Mouse (Mus musculus) limb, embryonic 14.5 days (tissue): ENCODE data around the gene Gm36210. TPM values are rescaled to one million over a fixed set of nuclear protein-coding genes. Genes with fewer than 3 reads are reported as not detected.

Experiments
- ATAC-seq: fragments of 200-750 bp; cut with Nextera tagmentation; 2 replicates; pipeline ENCODE4 v1.8.0; 2017; ENCODE audit warnings: low read depth, moderate number of reproducible peaks, moderate TSS enrichment; ENCODE audit not compliant: low FRiP score
- DNase-seq: peaks from one replicate; pipeline ENCODE4 v3.0.0-alpha.2; 2015; ENCODE audit warnings: low spot score
- H3K27ac ChIP-seq: fragments of 300-500 bp; sonication (generic); replicated peaks from 2 replicates; pipeline ENCODE4 v1.5.1; 2014; ENCODE audit warnings: low read depth, mild to moderate bottlenecking, low read length, moderate library complexity, mixed read lengths
- H3K27me3 ChIP-seq: fragments of 300-500 bp; sonication (generic); 2 replicates; pipeline ENCODE4 v1.6.1; 2014; ENCODE audit warnings: low read length, mixed read lengths; ENCODE audit not compliant: control insufficient read depth, insufficient read depth
- H3K36me3 ChIP-seq: fragments of 300-500 bp; sonication (generic); 2 replicates; pipeline ENCODE4 v1.6.1; 2014; ENCODE audit warnings: mild to moderate bottlenecking, low read length, moderate library complexity, mixed read lengths; ENCODE audit not compliant: control insufficient read depth, insufficient read depth
- H3K4me1 ChIP-seq: fragments of 300-500 bp; sonication (generic); 2 replicates; pipeline ENCODE4 v1.6.1; 2014; ENCODE audit warnings: antibody characterized with exemption, low read length, mixed read lengths; ENCODE audit not compliant: control insufficient read depth, insufficient read depth
- H3K4me2 ChIP-seq: fragments of 300-500 bp; sonication (generic); replicated peaks from 2 replicates; pipeline ENCODE4 v1.6.1; 2014; ENCODE audit warnings: low read depth, mild to moderate bottlenecking, low read length, moderate library complexity; ENCODE audit not compliant: severe bottlenecking
- H3K4me3 ChIP-seq: fragments of 300-500 bp; sonication (generic); replicated peaks from 2 replicates; pipeline ENCODE4 v1.5.1; 2014; ENCODE audit warnings: low read length
- H3K9ac ChIP-seq: fragments of 300-500 bp; sonication (generic); 2 replicates; pipeline ENCODE4 v1.6.1; 2014; ENCODE audit warnings: mild to moderate bottlenecking, low read depth, low read length, moderate library complexity; ENCODE audit not compliant: severe bottlenecking
- H3K9me3 ChIP-seq: fragments of 300-500 bp; sonication (generic); 2 replicates; pipeline ENCODE4 v1.6.1; 2016; ENCODE audit warnings: low read length; ENCODE audit not compliant: control insufficient read depth
- POLR2A ChIP-seq: fragments of 200-500 bp; IDR thresholded peaks from 2 replicates; pipeline ENCODE4 v1.8.0; 2012; ENCODE audit warnings: inconsistent platforms, mild to moderate bottlenecking, moderate library complexity, borderline replicate concordance; ENCODE audit not compliant: insufficient read depth, insufficient read length; ENCODE audit errors: extremely low read depth
- WGBS: fragments of 180-500 bp; shearing (Covaris S2); extraction: QIAGEN DNeasy Blood & Tissue Kit; methylation state at CpG from one replicate; pipeline ENCODE4 v1.1.7; 2014; 5-methylcytosine and 5-hydroxymethylcytosine counted together
- polyA plus RNA-seq, 2 experiments: library from polyadenylated mRNA; depleted of rRNA in 1 of 2; stranded (reverse) in 1 of 2; unstranded in 1 of 2; fragments of >200 nt; fragmentation: Nextera tagmentation in 1 of 2; extraction: Ambion mirVana in 1 of 2; gene quantifications; 2 replicates each; pipeline versions ENCODE4 v1.2.1 to v1.2.3; 2012 to 2014

The Gm36210 gene
- polyA plus RNA-seq, 2 experiments, result 0.15 TPM; not detected in 1

DNA sequence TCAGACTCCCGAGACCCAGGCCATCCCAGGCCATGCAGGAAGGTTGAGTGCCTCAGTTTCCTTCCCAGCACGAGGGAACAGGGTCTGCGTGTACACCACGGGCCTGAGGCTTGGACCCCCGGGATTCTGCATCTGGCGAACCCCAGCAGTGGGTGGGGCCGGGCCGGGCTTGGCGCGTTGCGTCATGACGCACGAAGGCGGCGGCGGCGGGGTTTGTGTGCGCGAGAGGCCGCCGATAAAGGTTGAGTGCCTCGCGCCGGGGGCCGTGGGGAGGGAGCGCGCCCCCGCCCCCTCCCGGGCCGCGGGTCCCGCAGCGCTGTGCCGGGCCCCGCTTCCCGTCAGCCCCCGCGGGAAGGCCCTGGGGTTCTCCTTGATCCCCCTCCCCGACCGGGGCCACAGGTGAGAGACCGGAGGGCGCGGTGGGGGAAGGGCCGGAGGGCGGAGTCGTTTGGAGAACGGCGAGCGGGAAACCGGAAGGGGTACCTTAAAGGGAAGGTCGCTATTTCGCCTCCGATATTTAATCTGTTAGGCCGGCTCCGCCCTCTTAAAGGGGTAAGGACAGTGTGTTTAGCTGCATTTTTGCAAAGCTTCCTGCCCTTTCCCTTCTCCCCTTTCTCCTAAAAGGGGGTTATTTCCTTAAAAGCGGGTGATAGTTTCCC, 8.8 kb upstream of the Gm36210 start, which contains the start of gene Zfp628:
Gene Zfp628, plus strand, starts transcription at position 211 of the 659 bp plus-strand sequence.
- ATAC-seq (peak; percentile 93), DNase-seq (peak; percentile 99)
- peak within 1 kb of the TSS; percentile 98 for H3K27ac ChIP-seq
- H3K4me3 ChIP-seq, result peak within 1 kb of the TSS; percentile 63
- no peaks in the 10 kb centered on the region for H3K27me3 ChIP-seq
- H3K9ac ChIP-seq, result peak within 1 kb of the TSS; percentile 88
- peak within 1 kb of the TSS; percentile 83 for H3K4me2 ChIP-seq
- TF ChIP-seq POLR2A, result peak; percentile 63; the same call in 1 of the 2 replicates
- peaks cover 24% of the 10 kb centered on the region for H3K36me3 ChIP-seq
- H3K4me1 ChIP-seq, result peaks cover 9% of the 10 kb centered on the region
- no peaks in the 10 kb centered on the region for H3K9me3 ChIP-seq
- WGBS, result under 1% methylated on average over 50 of the region's 56 CpGs

DNA sequence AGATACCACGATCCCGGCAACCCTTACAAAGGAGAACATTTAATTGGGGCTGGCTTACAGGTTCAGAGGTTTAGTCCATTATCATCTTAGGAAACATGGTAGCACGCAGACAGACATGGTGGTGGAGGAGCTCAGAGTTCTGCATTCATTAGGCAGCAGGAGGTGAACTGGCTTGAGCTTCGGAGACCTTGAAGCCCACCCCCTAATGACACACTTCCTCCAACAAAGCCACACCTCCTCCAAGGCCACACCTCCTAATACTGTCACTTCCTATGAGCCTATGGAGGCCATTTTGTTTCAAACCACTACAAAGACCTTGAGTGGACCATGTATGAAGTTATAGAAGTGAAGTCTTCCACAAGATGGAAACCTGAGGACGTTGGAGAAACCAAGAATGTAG, 5.9 kb upstream of the Gm36210 start:
- no peaks in the 10 kb centered on the region for H3K36me3 ChIP-seq
- WGBS, result 69% methylated on average over 5 of the region's 5 CpGs
- H3K27ac ChIP-seq, result no peak overlapping the region
- no peak overlapping the region for H3K4me3 ChIP-seq
- TF ChIP-seq POLR2A, result no peak
- no peak overlapping the region for H3K9ac ChIP-seq
- H3K4me1 ChIP-seq, result peaks cover 9% of the 10 kb centered on the region
- no peak for ATAC-seq
- no peaks in the 10 kb centered on the region for H3K9me3 ChIP-seq
- H3K27me3 ChIP-seq, result no peaks in the 10 kb centered on the region
- H3K4me2 ChIP-seq, result no peak overlapping the region
- DNase-seq, result no peak

DNA sequence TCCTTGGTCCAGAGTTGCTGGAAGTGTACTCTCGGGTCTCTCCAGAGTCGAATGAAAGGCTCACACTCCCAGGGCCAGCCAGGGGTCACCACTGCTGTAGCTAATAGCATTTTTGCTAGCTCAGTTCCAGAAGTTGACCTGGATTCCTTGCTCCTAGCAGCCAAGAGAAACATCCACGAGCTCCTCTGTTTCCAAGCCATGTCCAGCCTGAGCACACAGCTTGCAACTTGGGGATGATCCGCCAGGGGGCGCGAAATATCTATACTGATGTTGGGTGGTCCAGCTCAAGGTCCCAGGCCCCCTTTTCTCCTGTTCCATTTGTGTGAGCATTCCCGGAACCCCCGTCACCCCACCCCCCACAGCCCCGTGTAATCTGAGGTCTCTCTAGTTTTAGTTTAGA, 5.2 kb upstream of the Gm36210 start:
- DNase-seq, result peak; percentile 78
- no peaks in the 10 kb centered on the region for H3K27me3 ChIP-seq
- no peak overlapping the region for H3K4me3 ChIP-seq
- TF ChIP-seq POLR2A, result no peak
- no peak overlapping the region for H3K9ac ChIP-seq
- no peak overlapping the region for H3K4me2 ChIP-seq
- H3K27ac ChIP-seq, result 0 out of 2 replicates have a peak overlapping the region, but pooled peaks have one; percentile 19
- no peaks in the 10 kb centered on the region for H3K36me3 ChIP-seq
- ATAC-seq, result peak; percentile 10; the same call in 1 of the 2 replicates
- peaks cover 6% of the 10 kb centered on the region for H3K4me1 ChIP-seq
- H3K9me3 ChIP-seq, result no peaks in the 10 kb centered on the region
- WGBS, result 33% methylated on average over 9 of the region's 9 CpGs

DNA sequence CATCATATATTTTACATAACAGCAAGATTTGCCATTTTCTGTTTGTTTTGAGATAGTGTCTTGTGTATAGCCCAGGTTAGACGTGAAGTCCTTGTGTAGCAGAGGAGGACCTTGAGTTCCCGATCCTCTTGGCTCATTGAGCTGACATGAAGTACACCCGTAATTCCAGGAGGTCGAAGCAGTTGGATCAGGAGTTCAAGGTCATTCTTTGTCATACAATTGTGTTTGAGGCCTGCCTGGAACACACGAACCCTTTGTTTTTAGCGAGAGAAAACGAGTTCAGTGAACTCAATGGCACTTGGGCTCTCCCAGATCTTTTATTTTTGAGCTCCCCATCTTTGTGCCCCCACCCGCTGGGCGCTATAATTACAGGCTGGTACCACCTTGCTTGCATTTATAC, 3.9 kb downstream of the Gm36210 start:
- 87% methylated on average over 9 of the region's 9 CpGs for WGBS
- no peak overlapping the region for H3K4me3 ChIP-seq
- H3K27ac ChIP-seq, result no peak overlapping the region
- no peak for DNase-seq
- H3K4me1 ChIP-seq, result no peaks in the 10 kb centered on the region
- TF ChIP-seq POLR2A, result no peak
- H3K27me3 ChIP-seq, result peaks cover 6% of the 10 kb centered on the region; the same call in 1 of the 2 replicates
- no peaks in the 10 kb centered on the region for H3K36me3 ChIP-seq
- no peak overlapping the region for H3K9ac ChIP-seq
- no peak for ATAC-seq
- no peaks in the 10 kb centered on the region for H3K9me3 ChIP-seq
- H3K4me2 ChIP-seq, result no peak overlapping the region

DNA sequence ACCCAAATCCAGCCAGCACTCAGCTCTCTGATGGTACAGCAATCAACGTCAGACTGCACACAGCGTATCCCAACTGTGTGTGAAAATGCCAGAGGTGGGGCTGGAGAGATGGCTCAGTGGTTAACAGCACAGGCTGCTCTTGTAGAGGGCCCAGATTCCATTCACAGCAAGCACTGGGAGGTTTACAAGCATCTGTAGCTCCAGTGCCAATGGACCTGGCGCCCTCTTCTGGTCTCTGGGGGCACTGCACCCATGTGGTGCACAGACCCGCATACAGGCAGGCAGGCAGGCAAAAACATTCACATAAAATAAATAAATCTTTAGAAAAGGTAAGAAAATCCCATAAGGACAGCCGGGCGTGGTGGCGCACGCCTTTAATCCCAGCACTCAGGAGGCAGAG, 5.1 kb downstream of the Gm36210 start:
- no peaks in the 10 kb centered on the region for H3K4me1 ChIP-seq
- no peak overlapping the region for H3K4me2 ChIP-seq
- no peak for TF ChIP-seq POLR2A
- DNase-seq (no peak), ATAC-seq (no peak)
- no peak overlapping the region for H3K27ac ChIP-seq
- H3K4me3 ChIP-seq, result no peak overlapping the region
- WGBS, result 48% methylated on average over 8 of the region's 8 CpGs
- no peak overlapping the region for H3K9ac ChIP-seq
- H3K9me3 ChIP-seq, result no peaks in the 10 kb centered on the region
- H3K36me3 ChIP-seq, result no peaks in the 10 kb centered on the region
- H3K27me3 ChIP-seq, result peaks cover 6% of the 10 kb centered on the region; the same call in 1 of the 2 replicates
